Mouse (Mus musculus): ENCODE measurements at regions not wholly inside any gene's neighbourhood (a gene's known extent, or its start where the extent isn't known, plus 50 kb on each side); places are given as distances from the start of the nearest gene placed in this dataset.

- in situ Hi-C loops (cut with MboI; ENCODE audit: low sequenced_read_pairs in 2 of 2, unreplicated experiment in 2 of 2), result no loop called here
Measured at GRCm38 (mm10) chr1:137926326-137926725, 249.2 kb downstream of the Ptprc start.

DNA sequence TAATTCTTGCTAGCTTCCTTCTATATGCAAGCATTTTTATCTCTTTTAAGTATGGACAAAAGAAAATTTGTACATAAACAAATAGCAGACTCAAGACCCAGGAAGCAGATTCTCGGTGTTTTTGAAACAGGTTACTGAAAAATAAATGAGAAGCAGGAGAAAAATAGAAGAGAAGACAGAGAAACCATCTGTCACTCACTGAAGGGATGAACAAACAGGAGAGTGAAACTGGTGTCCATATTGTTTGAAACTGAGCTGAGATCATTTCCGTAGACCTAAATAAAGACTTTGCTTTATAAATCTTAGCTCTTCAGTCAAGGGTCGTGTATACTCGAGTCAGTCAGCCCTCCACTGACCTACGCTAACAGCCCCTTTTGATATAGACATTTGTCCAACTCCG is 251.4 kb downstream of the Ptprc start:
- Histone ChIP-seq H3K27ac (ENCODE audit: insufficient read depth, low read depth, low read length, poor library complexity, severe bottlenecking) (no peak overlapping the region), H3K9ac (ENCODE audit: insufficient read depth, low read depth, low read length, poor library complexity, severe bottlenecking) (no peak overlapping the region), H3K4me1 (ENCODE audit: control insufficient read depth in 2 of 2, insufficient read depth in 2 of 2, low read length in 2 of 2, poor library complexity in 1 of 2) (no peaks in the 10 kb centered on the region), H3K9me3 (ENCODE audit: control insufficient read depth, insufficient read depth, low read depth, low read length) (no peaks in the 10 kb centered on the region), H3K4me3 (ENCODE audit: insufficient read depth in 1 of 2, low read depth in 1 of 2, low read length in 2 of 2, poor library complexity in 1 of 2, severe bottlenecking in 1 of 2) (no peak overlapping the region), H3K36me3 (ENCODE audit: control insufficient read depth, insufficient read depth, low read length, poor library complexity, severe bottlenecking) (no peaks in the 10 kb centered on the region)
- in situ Hi-C loops (cut with MboI; ENCODE audit: low sequenced_read_pairs in 2 of 2, unreplicated experiment in 2 of 2), result no loop called here
- TF ChIP-seq ZC3H11A (IDR thresholded peaks at IDR 0.05; ENCODE audit: borderline replicate concordance, low read depth, low read length) (no peak), HCFC1 (IDR thresholded peaks at IDR 0.05; ENCODE audit: borderline replicate concordance, insufficient read depth, low read length) (no peak), ZNF384 (IDR thresholded peaks at IDR 0.05; ENCODE audit: low read depth, low read length) (no peak), CHD2 (IDR thresholded peaks at IDR 0.05; ENCODE audit: low read depth, low read length) (no peak), MAFK (IDR thresholded peaks at IDR 0.05; ENCODE audit: insufficient read depth, low read depth, low read length) (no peak)
- no peak for DNase-seq (ENCODE audit: low read depth, low spot score)

More at GRCm38 (mm10) chr1:137926326-137926725, 249.2 kb downstream of the Ptprc start:
- no peak for TF ChIP-seq ZNF384 (IDR thresholded peaks at IDR 0.05; ENCODE audit: low read depth, low read length)
- Histone ChIP-seq H3K9me3 (ENCODE audit: control insufficient read depth, insufficient read depth, low read depth, low read length) (no peaks in the 10 kb centered on the region), H3K27ac (ENCODE audit: insufficient read depth, low read depth, low read length, poor library complexity, severe bottlenecking) (no peak overlapping the region), H3K4me1 (ENCODE audit: control insufficient read depth in 2 of 2, insufficient read depth in 2 of 2, low read length in 2 of 2, poor library complexity in 1 of 2) (no peaks in the 10 kb centered on the region), H3K36me3 (ENCODE audit: control insufficient read depth, insufficient read depth, low read length, poor library complexity, severe bottlenecking) (no peaks in the 10 kb centered on the region), H3K9ac (ENCODE audit: insufficient read depth, low read depth, low read length, poor library complexity, severe bottlenecking) (no peak overlapping the region), H3K4me3 (ENCODE audit: insufficient read depth in 1 of 2, low read depth in 1 of 2, low read length in 2 of 2, poor library complexity in 1 of 2, severe bottlenecking in 1 of 2) (no peak overlapping the region)
- no peak for DNase-seq (ENCODE audit: low read depth, low spot score)

DNA sequence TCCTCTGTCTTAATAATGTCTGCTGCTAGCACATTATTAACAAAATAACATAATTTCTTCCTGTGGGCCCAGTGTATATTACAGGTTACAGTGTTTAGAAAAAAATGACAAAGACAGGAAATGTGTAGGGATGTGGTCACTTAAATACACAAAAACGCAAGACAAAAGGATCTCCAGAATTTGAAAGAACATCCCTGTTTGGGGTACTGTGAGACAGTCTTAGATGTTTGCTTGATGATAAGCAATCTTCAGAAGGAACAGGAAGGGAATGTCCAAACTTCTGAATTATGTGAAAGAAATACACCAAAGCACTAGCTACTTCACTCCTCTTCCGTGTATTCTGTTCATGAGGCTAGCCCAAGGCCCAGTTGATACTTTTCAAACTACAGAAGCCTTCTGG is 251.8 kb downstream of the Ptprc start:
- in situ Hi-C loops (cut with MboI; ENCODE audit: low sequenced_read_pairs in 2 of 2, unreplicated experiment in 2 of 2), result no loop called here
- H3K36me3 ChIP-seq (ENCODE audit: control insufficient read depth, insufficient read depth, low read length, poor library complexity, severe bottlenecking), result no peaks in the 10 kb centered on the region
- no peaks in the 10 kb centered on the region for H3K4me1 ChIP-seq (ENCODE audit: control insufficient read depth in 2 of 2, insufficient read depth in 2 of 2, low read length in 2 of 2, poor library complexity in 1 of 2)
- DNase-seq (ENCODE audit: low read depth, low spot score), result no peak
- H3K27ac ChIP-seq (ENCODE audit: insufficient read depth, low read depth, low read length, poor library complexity, severe bottlenecking), result no peak overlapping the region
- H3K9ac ChIP-seq (ENCODE audit: insufficient read depth, low read depth, low read length, poor library complexity, severe bottlenecking), result no peak overlapping the region
- H3K9me3 ChIP-seq (ENCODE audit: control insufficient read depth, insufficient read depth, low read depth, low read length), result no peaks in the 10 kb centered on the region
- TF ChIP-seq HCFC1 (IDR thresholded peaks at IDR 0.05; ENCODE audit: borderline replicate concordance, insufficient read depth, low read length) (no peak), ZC3H11A (IDR thresholded peaks at IDR 0.05; ENCODE audit: borderline replicate concordance, low read depth, low read length) (no peak), CHD2 (IDR thresholded peaks at IDR 0.05; ENCODE audit: low read depth, low read length) (no peak), MAFK (IDR thresholded peaks at IDR 0.05; ENCODE audit: insufficient read depth, low read depth, low read length) (no peak), ZNF384 (IDR thresholded peaks at IDR 0.05; ENCODE audit: low read depth, low read length) (no peak)
- no peak overlapping the region for H3K4me3 ChIP-seq (ENCODE audit: insufficient read depth in 1 of 2, low read depth in 1 of 2, low read length in 2 of 2, poor library complexity in 1 of 2, severe bottlenecking in 1 of 2)

DNA sequence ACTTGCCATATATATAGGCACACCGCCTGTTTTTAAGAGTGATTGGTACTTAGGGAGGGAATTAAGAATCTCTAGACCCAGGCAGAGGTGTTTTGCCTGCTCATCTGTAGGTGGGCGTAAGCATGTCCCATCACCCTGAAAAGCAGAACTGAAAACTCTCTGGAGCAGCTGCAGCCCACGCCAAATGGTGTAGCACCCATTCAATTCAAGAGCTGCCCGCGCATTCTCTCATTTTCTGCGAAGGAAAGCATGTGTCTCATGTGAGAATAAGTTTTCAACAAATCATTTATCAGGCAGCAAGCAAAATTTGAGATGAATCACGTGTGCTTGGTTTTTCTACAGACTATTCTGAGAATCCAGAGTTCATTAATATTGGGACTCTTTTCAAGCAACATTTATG is 252.7 kb downstream of the Ptprc start:
- TF ChIP-seq CHD2 (IDR thresholded peaks at IDR 0.05; ENCODE audit: low read depth, low read length) (no peak), HCFC1 (IDR thresholded peaks at IDR 0.05; ENCODE audit: borderline replicate concordance, insufficient read depth, low read length) (no peak), MAFK (IDR thresholded peaks at IDR 0.05; ENCODE audit: insufficient read depth, low read depth, low read length) (no peak), ZC3H11A (IDR thresholded peaks at IDR 0.05; ENCODE audit: borderline replicate concordance, low read depth, low read length) (no peak), ZNF384 (IDR thresholded peaks at IDR 0.05; ENCODE audit: low read depth, low read length) (no peak)
- H3K4me3 ChIP-seq (ENCODE audit: insufficient read depth in 1 of 2, low read depth in 1 of 2, low read length in 2 of 2, poor library complexity in 1 of 2, severe bottlenecking in 1 of 2), result no peak overlapping the region
- no peaks in the 10 kb centered on the region for H3K36me3 ChIP-seq (ENCODE audit: control insufficient read depth, insufficient read depth, low read length, poor library complexity, severe bottlenecking)
- in situ Hi-C loops (cut with MboI; ENCODE audit: low sequenced_read_pairs in 2 of 2, unreplicated experiment in 2 of 2), result no loop called here
- no peak overlapping the region for H3K27ac ChIP-seq (ENCODE audit: insufficient read depth, low read depth, low read length, poor library complexity, severe bottlenecking)
- no peak overlapping the region for H3K9ac ChIP-seq (ENCODE audit: insufficient read depth, low read depth, low read length, poor library complexity, severe bottlenecking)
- H3K4me1 ChIP-seq (ENCODE audit: control insufficient read depth in 2 of 2, insufficient read depth in 2 of 2, low read length in 2 of 2, poor library complexity in 1 of 2), result no peaks in the 10 kb centered on the region
- H3K9me3 ChIP-seq (ENCODE audit: control insufficient read depth, insufficient read depth, low read depth, low read length), result no peaks in the 10 kb centered on the region
- DNase-seq (ENCODE audit: low read depth, low spot score), result no peak

DNA sequence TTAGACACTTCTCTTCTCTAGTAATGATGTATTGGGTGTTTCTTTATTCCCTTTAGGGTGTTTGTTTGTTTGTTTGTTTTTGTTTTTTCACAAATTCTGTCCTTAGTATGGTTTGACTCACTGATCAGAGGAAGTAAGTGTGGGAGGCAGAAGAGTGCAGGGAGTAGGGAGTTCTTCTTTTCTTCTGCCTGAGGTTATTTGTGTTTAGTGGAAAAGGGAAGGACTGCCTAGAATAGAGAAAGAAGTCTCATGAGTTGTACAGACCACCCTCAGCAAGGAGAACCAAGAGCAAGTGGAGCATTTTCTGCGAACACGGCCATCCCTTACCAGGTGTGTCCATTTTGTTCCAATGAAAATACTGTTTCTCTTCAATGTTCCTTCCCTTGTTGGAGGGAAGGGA is 253.9 kb downstream of the Ptprc start:
- in situ Hi-C loops (cut with MboI; ENCODE audit: low sequenced_read_pairs in 2 of 2, unreplicated experiment in 2 of 2), result no loop called here
- TF ChIP-seq MAFK (IDR thresholded peaks at IDR 0.05; ENCODE audit: insufficient read depth, low read depth, low read length) (no peak), ZC3H11A (IDR thresholded peaks at IDR 0.05; ENCODE audit: borderline replicate concordance, low read depth, low read length) (no peak), CHD2 (IDR thresholded peaks at IDR 0.05; ENCODE audit: low read depth, low read length) (no peak), ZNF384 (IDR thresholded peaks at IDR 0.05; ENCODE audit: low read depth, low read length) (no peak), HCFC1 (IDR thresholded peaks at IDR 0.05; ENCODE audit: borderline replicate concordance, insufficient read depth, low read length) (no peak)
- Histone ChIP-seq H3K27ac (ENCODE audit: insufficient read depth, low read depth, low read length, poor library complexity, severe bottlenecking) (no peak overlapping the region), H3K4me3 (ENCODE audit: insufficient read depth in 1 of 2, low read depth in 1 of 2, low read length in 2 of 2, poor library complexity in 1 of 2, severe bottlenecking in 1 of 2) (no peak overlapping the region), H3K36me3 (ENCODE audit: control insufficient read depth, insufficient read depth, low read length, poor library complexity, severe bottlenecking) (no peaks in the 10 kb centered on the region), H3K4me1 (ENCODE audit: control insufficient read depth in 2 of 2, insufficient read depth in 2 of 2, low read length in 2 of 2, poor library complexity in 1 of 2) (no peaks in the 10 kb centered on the region), H3K9me3 (ENCODE audit: control insufficient read depth, insufficient read depth, low read depth, low read length) (no peaks in the 10 kb centered on the region), H3K9ac (ENCODE audit: insufficient read depth, low read depth, low read length, poor library complexity, severe bottlenecking) (no peak overlapping the region)
- DNase-seq (ENCODE audit: low read depth, low spot score), result no peak

Measured in ES-E14 (cell line).